Mouse (Mus musculus): ENCODE data around the gene Arhgef7.

The Arhgef7 gene

GRCm38 (mm10) chr8:11717194-11717593 is 10.3 kb upstream of the Arhgef7 start:
- no peak for DNase-seq (ENCODE audit: low read depth, low spot score)

GRCm38 (mm10) chr8:11727273-11727650 is 259 bp upstream of the Arhgef7 start:
- no peak for DNase-seq (ENCODE audit: low read depth, low spot score)

- DNase-seq (ENCODE audit: low read depth, low spot score) = peak; percentile 67
Observed at GRCm38 (mm10) chr8:11728482-11729295, 1.2 kb downstream of the Arhgef7 start.

- no peak for DNase-seq (ENCODE audit: low read depth, low spot score)
Observed at GRCm38 (mm10) chr8:11730271-11730940, 2.9 kb downstream of the Arhgef7 start.

- no peak for DNase-seq (ENCODE audit: low read depth, low spot score)
Observed at GRCm38 (mm10) chr8:11735672-11736235, 8.2 kb downstream of the Arhgef7 start.

GRCm38 (mm10) chr8:11737096-11737495 is 9.6 kb downstream of the Arhgef7 start:
- DNase-seq (ENCODE audit: low read depth, low spot score) = peak; percentile 51

- DNase-seq (ENCODE audit: low read depth, low spot score) = no peak
Observed at GRCm38 (mm10) chr8:11739082-11739481, 11.6 kb downstream of the Arhgef7 start.

GRCm38 (mm10) chr8:11740857-11741256 is 13.3 kb downstream of the Arhgef7 start:
- DNase-seq (ENCODE audit: low read depth, low spot score) = peak; percentile 75

GRCm38 (mm10) chr8:11743580-11743979 is 16.1 kb downstream of the Arhgef7 start:
- no peak for DNase-seq (ENCODE audit: low read depth, low spot score)

GRCm38 (mm10) chr8:11746850-11747600 is 19.5 kb downstream of the Arhgef7 start:
- no peak for DNase-seq (ENCODE audit: low read depth, low spot score)

- DNase-seq (ENCODE audit: low read depth, low spot score) = no peak
Observed at GRCm38 (mm10) chr8:11749472-11749871, 22.0 kb downstream of the Arhgef7 start.

GRCm38 (mm10) chr8:11752338-11752737 is 24.8 kb downstream of the Arhgef7 start:
- no peak for DNase-seq (ENCODE audit: low read depth, low spot score)

- DNase-seq (ENCODE audit: low read depth, low spot score) = no peak
Observed at GRCm38 (mm10) chr8:11753155-11753941, 25.8 kb downstream of the Arhgef7 start.

GRCm38 (mm10) chr8:11754723-11755122 is 27.2 kb downstream of the Arhgef7 start:
- DNase-seq (ENCODE audit: low read depth, low spot score) = no peak

GRCm38 (mm10) chr8:11755873-11756272 is 28.4 kb downstream of the Arhgef7 start:
- DNase-seq (ENCODE audit: low read depth, low spot score) = peak; percentile 83

- peak; percentile 92 for DNase-seq (ENCODE audit: low read depth, low spot score)
Observed at GRCm38 (mm10) chr8:11757568-11758481, 30.3 kb downstream of the Arhgef7 start.

GRCm38 (mm10) chr8:11758482-11759281 is 31.2 kb downstream of the Arhgef7 start:
- peak; percentile 83 for DNase-seq (ENCODE audit: low read depth, low spot score)

GRCm38 (mm10) chr8:11761551-11761950 is 34.0 kb downstream of the Arhgef7 start:
- no peak for DNase-seq (ENCODE audit: low read depth, low spot score)

- peak; percentile 96 for DNase-seq (ENCODE audit: low read depth, low spot score)
Observed at GRCm38 (mm10) chr8:11762048-11762447, 34.5 kb downstream of the Arhgef7 start.

Data from brain, adult 2 months (tissue).